Mouse (Mus musculus): Measurements from ENCODE around the gene Cdc42. TPM values are rescaled to one million over a fixed set of nuclear protein-coding genes. Genes with fewer than 3 reads are reported as not detected.
A peak's percentile ranks its signal among the peaks of the same experiment; 100 is the strongest.

Cdc42 gene
- polyA plus RNA-seq, 1 experiment from 2014 or later = 235 TPM

GRCm38 (mm10) chr4:137388059-137388794 lies 30.7 kb upstream of the Cdc42 start:
- peak overlapping the region; percentile 89 for H3K9ac ChIP-seq (ENCODE audit: low read depth, low read length)
- peak overlapping the region; percentile 95 for H3K4me2 ChIP-seq (ENCODE audit: low read depth, low read length)
- H3K4me1 ChIP-seq (ENCODE audit: control insufficient read depth, low read depth, low read length) = peaks cover 19% of the 10 kb centered on the region
- no peaks in the 10 kb centered on the region for H3K27me3 ChIP-seq (ENCODE audit: control insufficient read depth, insufficient read depth, low read depth, low read length)
- peaks cover 3% of the 10 kb centered on the region for H3K9me3 ChIP-seq (replicated peaks; ENCODE audit: control insufficient read depth, low read length)
- H3K27ac ChIP-seq (ENCODE audit: low read length) = peak overlapping the region; percentile 97
- peak overlapping the region; percentile 68 for H3K4me3 ChIP-seq (ENCODE audit: low read depth, low read length)
- ATAC-seq (ENCODE audit: low read depth) = peak; percentile 90
- WGBS (ENCODE audit: insufficient replicate concordance) = under 1% methylated on average over 46 of the region's 46 CpGs
- H3K36me3 ChIP-seq (ENCODE audit: control insufficient read depth, insufficient read depth) = no peaks in the 10 kb centered on the region

- ATAC-seq (ENCODE audit: low read depth) = no peak
- Histone ChIP-seq H3K4me3 (ENCODE audit: low read depth, low read length) (peak overlapping the region; percentile 68), H3K27me3 (ENCODE audit: control insufficient read depth, insufficient read depth, low read depth, low read length) (no peaks in the 10 kb centered on the region), H3K4me1 (ENCODE audit: control insufficient read depth, low read depth, low read length) (peaks cover 13% of the 10 kb centered on the region), H3K9ac (ENCODE audit: low read depth, low read length) (peak overlapping the region; percentile 89), H3K4me2 (ENCODE audit: low read depth, low read length) (peak overlapping the region; percentile 95), H3K9me3 (replicated peaks; ENCODE audit: control insufficient read depth, low read length) (peaks cover 3% of the 10 kb centered on the region), H3K36me3 (ENCODE audit: control insufficient read depth, insufficient read depth) (no peaks in the 10 kb centered on the region), H3K27ac (ENCODE audit: low read length) (peak overlapping the region; percentile 97)
- WGBS (ENCODE audit: insufficient replicate concordance) = under 1% methylated on average over 20 of the region's 20 CpGs
Observed at GRCm38 (mm10) chr4:137387482-137388058, 30.1 kb upstream of the Cdc42 start.

- H3K4me1 ChIP-seq (ENCODE audit: control insufficient read depth, low read depth, low read length) = peaks cover 9% of the 10 kb centered on the region
- peak; percentile 87 for ATAC-seq (ENCODE audit: low read depth)
- H3K9ac ChIP-seq (ENCODE audit: low read depth, low read length) = peak overlapping the region; percentile 39
- H3K4me2 ChIP-seq (ENCODE audit: low read depth, low read length) = peak overlapping the region; percentile 48
- no peaks in the 10 kb centered on the region for H3K27me3 ChIP-seq (ENCODE audit: control insufficient read depth, insufficient read depth, low read depth, low read length)
- H3K27ac ChIP-seq (ENCODE audit: low read length) = peak overlapping the region; percentile 74
- 21% methylated on average over 15 of the region's 16 CpGs for WGBS (ENCODE audit: insufficient replicate concordance)
- no peaks in the 10 kb centered on the region for H3K9me3 ChIP-seq (replicated peaks; ENCODE audit: control insufficient read depth, low read length)
- no peaks in the 10 kb centered on the region for H3K36me3 ChIP-seq (ENCODE audit: control insufficient read depth, insufficient read depth)
- peak overlapping the region; percentile 1; the same call in 1 of the 2 replicates for H3K4me3 ChIP-seq (ENCODE audit: low read depth, low read length)
Observed at GRCm38 (mm10) chr4:137380702-137381605, 23.4 kb upstream of the Cdc42 start.

GRCm38 (mm10) chr4:137379713-137380255 lies 22.3 kb upstream of the Cdc42 start:
- 74% methylated on average over 10 of the region's 10 CpGs for WGBS (ENCODE audit: insufficient replicate concordance)
- ATAC-seq (ENCODE audit: low read depth) = no peak
- H3K9me3 ChIP-seq (replicated peaks; ENCODE audit: control insufficient read depth, low read length) = no peaks in the 10 kb centered on the region
- no peaks in the 10 kb centered on the region for H3K36me3 ChIP-seq (ENCODE audit: control insufficient read depth, insufficient read depth)
- H3K4me3 ChIP-seq (ENCODE audit: low read depth, low read length) = no peak overlapping the region
- no peak overlapping the region for H3K9ac ChIP-seq (ENCODE audit: low read depth, low read length)
- H3K4me2 ChIP-seq (ENCODE audit: low read depth, low read length) = no peak overlapping the region
- H3K27ac ChIP-seq (ENCODE audit: low read length) = no peak overlapping the region
- peaks cover 9% of the 10 kb centered on the region for H3K4me1 ChIP-seq (ENCODE audit: control insufficient read depth, low read depth, low read length)
- no peaks in the 10 kb centered on the region for H3K27me3 ChIP-seq (ENCODE audit: control insufficient read depth, insufficient read depth, low read depth, low read length)

GRCm38 (mm10) chr4:137379085-137379484 lies 21.6 kb upstream of the Cdc42 start:
- H3K27me3 ChIP-seq (ENCODE audit: control insufficient read depth, insufficient read depth, low read depth, low read length) = no peaks in the 10 kb centered on the region
- H3K4me3 ChIP-seq (ENCODE audit: low read depth, low read length) = no peak overlapping the region
- no peaks in the 10 kb centered on the region for H3K9me3 ChIP-seq (replicated peaks; ENCODE audit: control insufficient read depth, low read length)
- no peak overlapping the region for H3K9ac ChIP-seq (ENCODE audit: low read depth, low read length)
- WGBS (ENCODE audit: insufficient replicate concordance) = 61% methylated on average over 3 of the region's 3 CpGs
- H3K36me3 ChIP-seq (ENCODE audit: control insufficient read depth, insufficient read depth) = no peaks in the 10 kb centered on the region
- peaks cover 9% of the 10 kb centered on the region for H3K4me1 ChIP-seq (ENCODE audit: control insufficient read depth, low read depth, low read length)
- H3K27ac ChIP-seq (ENCODE audit: low read length) = no peak overlapping the region
- no peak for ATAC-seq (ENCODE audit: low read depth)
- no peak overlapping the region for H3K4me2 ChIP-seq (ENCODE audit: low read depth, low read length)

- Histone ChIP-seq H3K27me3 (ENCODE audit: control insufficient read depth, insufficient read depth, low read depth, low read length) (no peaks in the 10 kb centered on the region), H3K4me3 (ENCODE audit: low read depth, low read length) (no peak overlapping the region), H3K27ac (ENCODE audit: low read length) (no peak overlapping the region), H3K4me1 (ENCODE audit: control insufficient read depth, low read depth, low read length) (peaks cover 9% of the 10 kb centered on the region), H3K4me2 (ENCODE audit: low read depth, low read length) (no peak overlapping the region), H3K9ac (ENCODE audit: low read depth, low read length) (no peak overlapping the region), H3K9me3 (replicated peaks; ENCODE audit: control insufficient read depth, low read length) (no peaks in the 10 kb centered on the region), H3K36me3 (ENCODE audit: control insufficient read depth, insufficient read depth) (no peaks in the 10 kb centered on the region)
- 0 out of 2 replicates have a peak, but pooled peaks have one; percentile 28 for ATAC-seq (ENCODE audit: low read depth)
- WGBS (ENCODE audit: insufficient replicate concordance) = 68% methylated on average over 4 of the region's 4 CpGs
Observed at GRCm38 (mm10) chr4:137377526-137378304, 20.2 kb upstream of the Cdc42 start.

- Histone ChIP-seq H3K9ac (ENCODE audit: low read depth, low read length) (no peak overlapping the region), H3K9me3 (replicated peaks; ENCODE audit: control insufficient read depth, low read length) (no peaks in the 10 kb centered on the region), H3K27ac (ENCODE audit: low read length) (no peak overlapping the region), H3K27me3 (ENCODE audit: control insufficient read depth, insufficient read depth, low read depth, low read length) (no peaks in the 10 kb centered on the region), H3K4me2 (ENCODE audit: low read depth, low read length) (no peak overlapping the region), H3K36me3 (ENCODE audit: control insufficient read depth, insufficient read depth) (no peaks in the 10 kb centered on the region), H3K4me1 (ENCODE audit: control insufficient read depth, low read depth, low read length) (peaks cover 9% of the 10 kb centered on the region), H3K4me3 (ENCODE audit: low read depth, low read length) (no peak overlapping the region)
- no peak for ATAC-seq (ENCODE audit: low read depth)
- WGBS (ENCODE audit: insufficient replicate concordance) = 56% methylated on average over 2 of the region's 2 CpGs
Observed at GRCm38 (mm10) chr4:137376778-137377177, 19.3 kb upstream of the Cdc42 start.
